Mouse (Mus musculus) spleen, embryonic (tissue): Measurements from ENCODE around the gene Ptpro.

Source experiments
- CTCF ChIA-PET: fragments of 350-600 bp; sonication (Branson Sonifier 250); formaldehyde crosslinking; loops from one replicate; lab custom pipeline; 2022; lab: Charles Lee

Gene Ptpro

DNA sequence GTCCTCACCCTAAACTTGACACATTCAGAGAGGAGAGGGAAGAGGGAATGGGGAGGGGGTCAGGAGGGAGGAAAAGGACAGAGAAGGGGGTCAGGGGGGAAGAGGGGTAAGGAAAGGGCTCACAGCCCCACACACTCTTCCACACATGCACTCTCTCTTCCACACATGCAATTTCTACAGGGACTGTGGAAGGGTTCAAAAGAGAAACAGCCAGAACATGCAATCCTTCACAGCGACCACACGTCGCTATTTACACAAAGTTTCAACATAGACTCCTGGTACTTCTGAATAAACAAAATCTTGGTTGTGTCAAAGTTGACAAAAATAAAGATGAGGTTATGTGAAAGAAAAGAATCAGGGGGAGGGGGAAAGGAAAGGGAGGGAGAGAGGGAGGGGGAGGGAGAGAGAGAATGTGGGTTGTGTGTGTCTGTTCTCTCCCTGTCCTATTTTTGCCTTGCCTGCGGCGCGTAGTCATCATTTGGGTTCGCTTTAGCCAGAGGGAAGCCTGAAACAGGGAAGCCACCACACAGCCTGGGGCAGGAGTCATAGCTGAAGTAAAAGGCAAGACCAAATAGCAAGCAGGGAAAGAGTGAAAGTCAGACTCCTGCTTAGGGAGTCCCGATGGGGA is 245.2 kb downstream of the Ptpro start:
- CTCF ChIA-PET: no interaction called here

DNA sequence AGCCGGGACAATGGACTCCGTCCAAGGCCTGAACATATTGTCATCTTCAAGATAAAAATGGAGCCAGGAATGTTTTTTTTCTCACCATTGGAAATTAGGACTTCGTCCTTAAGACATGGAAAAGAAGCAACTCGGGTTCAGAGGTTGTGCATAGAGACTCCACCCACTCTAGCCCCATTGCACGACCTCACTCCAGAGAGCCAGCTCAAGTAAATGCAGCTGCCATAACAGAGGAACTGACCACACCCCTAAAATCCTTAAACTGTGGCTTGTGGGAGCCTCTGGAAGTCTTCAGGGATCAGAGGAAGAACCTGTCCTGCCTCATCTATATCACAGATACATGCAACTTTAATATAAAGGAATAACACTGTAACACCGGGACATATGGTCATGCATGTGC is 246.7 kb downstream of the Ptpro start:
- CTCF ChIA-PET: no interaction called here

DNA sequence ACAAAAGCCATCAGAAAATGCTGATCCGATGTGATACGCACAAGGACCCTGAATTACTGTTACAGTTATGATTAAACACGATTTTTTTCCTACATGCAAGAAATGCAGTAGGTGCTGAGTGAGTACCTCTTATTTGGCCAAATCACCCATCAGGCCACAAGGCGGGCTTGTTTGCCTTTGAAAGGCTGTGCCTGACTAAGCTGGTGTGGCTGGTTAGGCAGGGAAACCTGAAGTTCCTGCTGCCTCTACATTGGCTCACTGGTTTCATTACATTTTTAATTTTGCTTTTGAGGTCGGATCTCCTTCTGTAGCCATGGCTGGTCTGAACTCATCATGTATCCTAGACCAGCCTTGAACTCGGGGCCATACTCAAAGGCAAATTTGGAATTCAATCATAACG is 250.9 kb downstream of the Ptpro start:
- CTCF ChIA-PET: no interaction called here

DNA sequence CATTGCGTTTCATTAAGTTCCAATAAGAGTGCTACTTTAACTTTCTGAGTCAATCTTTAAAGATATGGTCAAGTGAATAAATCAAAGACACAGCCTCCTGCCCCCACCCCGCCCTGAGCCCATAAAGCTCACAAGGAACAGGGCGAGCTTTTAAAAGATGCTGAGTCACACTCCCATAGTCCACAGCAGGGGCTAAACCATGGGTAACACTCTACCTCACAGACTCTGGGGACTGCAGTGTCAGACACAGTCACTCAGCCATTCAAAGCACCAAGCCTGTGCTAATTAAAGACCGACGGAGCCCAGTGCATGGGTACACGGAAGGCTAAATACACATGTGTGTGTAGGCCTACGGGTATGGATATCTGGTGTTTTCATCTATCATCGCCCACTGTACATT is 251.3 kb downstream of the Ptpro start:
- CTCF ChIA-PET: no interaction called here

DNA sequence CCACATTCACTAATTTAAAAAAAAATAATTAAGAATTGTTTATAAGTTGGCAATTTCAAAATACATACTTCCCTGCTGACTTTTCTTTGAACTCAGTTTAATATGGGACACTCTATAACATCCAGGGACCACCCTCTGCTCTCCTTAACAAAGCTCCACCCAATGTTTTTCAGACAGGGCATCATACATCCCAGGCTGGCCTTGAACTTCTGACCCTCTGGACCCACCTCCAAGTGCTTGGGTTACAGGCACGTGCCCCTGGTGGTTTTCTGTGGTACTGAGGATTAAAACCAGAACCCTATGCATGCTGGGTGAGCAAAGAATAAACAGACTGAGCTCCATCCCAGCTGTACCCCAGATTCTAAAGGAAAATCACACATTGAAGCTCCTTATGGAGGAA is 251.9 kb downstream of the Ptpro start:
- CTCF ChIA-PET: no interaction called here

DNA sequence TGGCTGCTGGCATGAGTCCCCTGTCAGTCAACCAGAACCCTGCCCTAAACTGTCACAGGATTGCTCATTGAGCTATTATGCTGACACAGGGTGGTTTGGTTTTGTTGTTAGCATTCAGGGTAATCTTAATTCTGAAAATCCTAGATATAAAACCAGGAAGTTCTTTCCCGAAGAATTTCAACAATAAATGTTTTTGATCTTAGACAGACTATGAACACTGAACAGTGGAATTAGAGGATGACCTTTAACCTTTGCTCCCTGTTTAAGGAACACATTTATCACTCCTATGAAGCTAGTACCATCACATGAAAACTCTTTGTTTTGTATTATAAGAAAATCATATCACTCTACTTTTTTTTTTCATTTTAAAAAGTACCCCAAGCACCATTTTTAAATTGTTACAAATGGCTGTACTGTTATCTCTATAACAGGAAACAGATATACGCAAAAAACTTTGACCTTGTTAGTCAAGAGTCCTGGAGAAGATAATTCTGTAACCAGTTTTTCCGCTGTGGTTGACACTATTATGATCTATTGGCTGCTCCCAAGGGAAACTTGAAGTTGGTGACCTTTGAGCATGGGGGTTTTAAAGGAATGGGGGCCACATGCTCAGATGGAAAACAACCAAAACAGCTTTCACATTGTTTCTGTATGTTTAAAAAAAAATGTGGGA is 253.6 kb downstream of the Ptpro start:
- CTCF ChIA-PET: no interaction called here

DNA sequence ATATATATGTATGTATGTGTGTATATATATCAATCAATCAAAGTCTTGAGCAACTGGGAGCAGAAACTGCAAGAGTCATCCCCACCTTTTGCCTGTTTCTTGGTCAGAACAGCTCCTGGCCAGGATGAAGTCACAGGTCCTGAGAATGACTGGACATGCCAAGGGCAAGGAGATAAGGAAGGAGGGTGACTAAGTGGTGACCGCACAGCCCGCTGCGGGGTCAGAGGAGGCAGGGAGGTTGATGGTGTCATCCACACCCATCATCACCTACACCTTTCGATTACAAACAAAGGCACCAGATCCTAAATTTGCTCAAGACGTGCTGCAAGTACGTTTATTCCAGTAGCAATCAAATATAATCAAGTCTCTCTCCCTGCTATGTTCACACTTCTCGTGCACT is 254.4 kb downstream of the Ptpro start:
- CTCF ChIA-PET: no interaction called here

DNA sequence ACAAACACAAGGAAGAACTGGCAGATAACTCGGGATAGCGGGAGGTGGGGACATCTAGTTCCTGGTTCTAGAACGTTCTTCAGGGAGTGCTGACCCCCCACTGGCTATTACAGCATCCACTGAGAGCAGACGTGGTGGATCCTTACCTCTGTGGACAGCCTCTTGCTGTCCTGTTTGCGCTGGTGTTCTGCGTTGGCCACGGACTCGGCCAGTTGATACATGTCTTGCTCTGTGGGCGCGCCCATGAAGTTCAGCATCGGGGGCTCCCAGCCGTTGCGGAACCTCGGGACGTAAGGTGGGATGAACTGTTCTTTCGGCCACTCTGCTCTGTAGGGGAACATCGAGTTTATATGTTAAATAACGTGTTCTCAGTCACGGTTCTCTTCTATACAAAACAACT is 256.8 kb downstream of the Ptpro start:
- CTCF ChIA-PET: no interaction called here

DNA sequence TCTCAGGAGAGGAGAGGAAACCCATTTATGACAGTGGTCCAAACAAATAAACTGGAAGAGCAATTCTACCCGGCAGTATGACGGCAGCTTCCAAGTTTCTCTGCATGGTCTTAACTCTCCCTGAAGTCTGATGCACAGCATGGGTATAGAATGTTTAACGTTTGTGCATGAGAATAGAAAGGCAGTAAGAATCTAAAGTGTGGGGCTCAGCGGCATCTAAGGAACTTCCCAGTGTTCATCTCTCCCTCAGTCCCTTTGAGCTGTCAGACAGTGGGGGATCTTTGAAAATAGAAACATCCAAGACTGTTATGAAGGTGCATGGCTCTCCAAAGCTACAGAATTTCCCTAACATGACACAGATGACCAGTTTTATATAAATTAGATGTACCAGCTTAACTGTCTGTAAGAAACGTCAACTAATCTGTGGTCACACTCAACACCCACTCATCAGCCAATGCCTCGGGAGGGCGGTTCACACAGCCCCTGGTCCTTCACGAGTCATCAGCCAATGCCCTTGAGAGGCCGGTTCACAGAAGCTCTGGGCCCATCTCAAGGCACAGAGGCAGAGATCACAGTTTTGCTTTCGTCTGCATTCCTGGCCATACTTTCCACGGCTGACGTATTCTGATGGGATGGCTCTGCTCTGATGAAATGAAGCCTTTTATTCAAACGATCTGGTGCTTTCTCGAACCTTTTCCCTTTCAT is 257.4 kb downstream of the Ptpro start:
- CTCF ChIA-PET: no interaction called here

DNA sequence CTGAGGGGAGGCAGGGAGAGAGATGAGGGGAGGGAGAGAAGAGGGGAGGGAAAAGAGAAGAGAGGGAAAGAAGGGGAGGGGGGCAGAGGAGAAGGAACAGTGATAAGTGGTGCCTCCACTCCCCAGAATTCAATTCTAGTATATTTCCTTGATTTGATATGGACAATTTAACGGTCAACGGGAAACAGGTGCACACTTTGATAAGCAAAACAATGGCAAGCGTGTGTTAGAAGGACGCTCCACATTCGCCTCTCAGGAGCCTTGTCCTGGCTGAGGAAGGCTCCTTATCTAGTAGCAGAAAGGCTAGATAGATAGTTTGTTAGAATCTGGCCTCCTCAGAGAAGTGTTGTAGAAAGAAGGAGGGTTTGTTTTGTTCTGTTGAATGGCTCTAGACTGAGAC is 260.6 kb downstream of the Ptpro start:
- CTCF ChIA-PET: no interaction called here
